Mouse (Mus musculus) olfactory bulb, adult 2 months (tissue): ENCODE results near the gene Dnajc27.

Experiments used
- CTCF ChIP-seq: fragments of 200-500 bp; IDR thresholded peaks from 2 replicates; pipeline ENCODE4 v1.5.1; 2012; ENCODE audit warnings: low read depth, mild to moderate bottlenecking, low read length, moderate library complexity; ENCODE audit not compliant: insufficient read depth
- POLR2A ChIP-seq: fragments of 200-500 bp; IDR thresholded peaks from 2 replicates; pipeline ENCODE4 v1.6.1; 2012; ENCODE audit warnings: mild to moderate bottlenecking, low read depth, low read length, moderate library complexity; ENCODE audit not compliant: insufficient read depth

- no peak for TF ChIP-seq POLR2A
- TF ChIP-seq CTCF, result no peak
Measured at GRCm38 (mm10) chr12:4053643-4054042, 28.7 kb upstream of the Dnajc27 start.
